Mouse (Mus musculus) left cerebral cortex, adult 18-20 months (tissue): ENCODE measurements around the gene Trim13. TPM values are rescaled to one million over a fixed set of nuclear protein-coding genes. Genes with fewer than 3 reads are reported as not detected.

Source experiments
- DNase-seq, 2 experiments: peaks; one replicate each; pipeline ENCODE4 v3.0.0; 2021 to 2022; ENCODE audit warnings: low spot score in 2 of 2, mixed read lengths in 1 of 2
- microRNA-seq, 2 experiments: library from miRNA; unstranded; fragments of <30 nt; microRNA quantifications; one replicate each; pipeline ENCODE4 v1.2.0; 2021
- total RNA-seq, 2 experiments: library from RNA; stranded (reverse); gene quantifications; 2 replicates each; pipeline ENCODE4 v1.2.3; 2021

The Trim13 gene
- total RNA-seq, 2 experiments from 2014 or later: 9.4 to 11.5 TPM

DNA sequence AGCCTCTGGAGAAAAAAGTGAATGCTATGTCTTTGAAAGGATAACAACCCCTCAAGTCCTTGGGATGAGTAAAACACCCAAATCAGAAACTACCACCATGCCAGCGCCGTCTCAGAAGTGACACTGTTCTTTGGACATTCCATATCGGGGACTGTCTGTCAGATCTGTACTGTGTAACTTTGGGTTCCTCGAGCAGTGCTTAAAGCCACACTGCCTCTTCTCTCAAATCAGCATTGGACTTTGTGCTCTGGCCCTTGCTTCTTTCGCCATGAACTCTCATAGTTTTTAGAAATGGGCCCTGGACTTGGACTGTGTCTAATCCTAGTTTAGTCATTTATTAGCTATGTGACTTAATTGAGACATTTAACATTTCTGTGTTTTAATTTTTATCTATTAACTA is 13.7 kb downstream of the Trim13 start:
- no peak for DNase-seq

DNA sequence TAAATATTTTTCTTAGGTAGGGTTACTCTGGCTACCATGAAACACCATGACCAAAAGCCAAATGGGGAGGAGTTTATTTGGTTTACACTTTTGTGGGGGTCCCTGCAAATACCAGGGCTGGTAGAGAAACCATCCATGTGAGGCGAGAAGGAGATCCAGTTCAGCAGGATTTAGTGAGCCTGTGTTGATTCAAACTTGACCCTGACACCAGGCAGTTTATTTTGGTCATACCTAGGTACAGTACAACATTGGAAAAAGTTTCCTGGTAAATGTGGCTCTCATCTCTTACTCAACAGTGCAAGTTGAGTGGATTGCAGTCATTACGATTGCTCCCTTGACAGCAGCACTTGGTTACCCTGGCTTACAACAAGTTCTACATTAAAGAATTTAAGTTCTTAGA is 15.3 kb downstream of the Trim13 start:
- DNase-seq: no peak

DNA sequence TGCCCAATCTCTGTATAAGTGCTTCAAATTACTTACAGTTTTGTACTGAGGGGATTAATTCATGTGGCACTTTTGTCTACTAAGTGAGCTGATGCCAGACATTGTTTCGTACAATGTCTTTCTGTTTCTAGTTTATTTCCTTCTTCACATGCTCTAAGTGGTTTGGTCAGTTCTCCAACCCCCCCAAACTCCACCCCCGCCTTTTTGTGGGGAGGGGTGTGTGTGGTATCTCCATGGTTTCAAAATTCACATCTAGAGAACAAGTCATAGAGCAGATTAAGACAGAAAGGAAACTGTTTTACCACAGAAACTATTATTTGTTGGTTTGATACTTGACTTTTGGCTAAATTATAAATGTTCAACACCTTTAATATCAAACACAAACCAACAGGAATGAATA is 22.3 kb downstream of the Trim13 start:
- no peak for DNase-seq

DNA sequence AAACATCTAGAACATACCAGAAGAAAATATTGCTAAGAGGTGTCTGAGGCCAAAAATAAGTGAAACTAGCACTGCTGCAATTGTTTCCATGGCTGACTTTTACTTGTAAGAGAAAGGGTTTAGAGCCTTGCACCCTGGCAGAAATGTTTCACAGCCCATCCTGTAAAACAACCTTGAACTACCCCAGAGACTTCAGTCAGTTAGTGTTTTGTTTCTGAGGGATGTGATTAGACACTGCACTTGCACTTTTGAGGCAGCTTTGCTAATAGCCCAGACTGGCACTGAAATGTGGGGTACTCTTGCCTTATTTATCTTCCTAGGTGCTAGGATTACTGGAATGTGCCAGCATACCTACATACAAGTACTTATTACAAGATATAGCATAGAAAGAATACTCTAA is 37.9 kb downstream of the Trim13 start:
- no peak for DNase-seq

DNA sequence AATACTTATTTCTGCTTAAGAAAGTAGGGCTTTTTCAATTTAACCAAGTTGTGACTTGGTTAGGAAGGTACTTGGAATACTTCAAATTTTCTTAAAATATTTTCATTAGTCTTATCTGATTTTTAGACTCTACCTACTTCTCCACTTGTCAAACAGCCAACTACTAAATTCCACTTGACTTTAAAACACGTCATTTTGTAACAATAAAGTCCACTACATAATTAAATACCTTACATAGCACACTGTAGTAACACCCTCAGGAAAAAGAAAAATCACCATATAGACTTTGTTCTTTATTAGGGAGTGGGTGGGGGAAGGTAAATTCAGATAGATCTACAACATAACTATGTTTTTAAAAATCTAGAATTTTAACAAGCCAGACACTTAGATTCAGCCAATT is 44.6 kb downstream of the Trim13 start:
- no peak for DNase-seq

DNA sequence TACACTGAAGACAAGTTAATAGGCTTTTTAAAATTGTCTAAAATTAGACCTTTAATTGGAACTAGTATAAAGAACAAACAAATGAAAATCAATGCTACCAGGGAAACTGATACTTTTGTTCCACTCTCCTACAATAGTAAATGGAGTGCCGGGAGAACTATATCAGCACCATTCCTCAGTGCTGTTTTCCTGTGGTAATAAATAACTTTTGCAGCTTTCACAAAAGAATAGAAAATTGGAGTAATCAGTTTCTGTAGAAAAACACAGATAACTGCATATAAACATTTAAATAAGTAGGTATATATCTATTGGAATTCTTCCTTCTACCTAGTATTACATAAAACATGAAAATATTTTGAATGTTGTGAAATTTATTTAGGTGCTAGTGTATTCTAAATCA is 47.5 kb downstream of the Trim13 start:
- DNase-seq: no peak

DNA sequence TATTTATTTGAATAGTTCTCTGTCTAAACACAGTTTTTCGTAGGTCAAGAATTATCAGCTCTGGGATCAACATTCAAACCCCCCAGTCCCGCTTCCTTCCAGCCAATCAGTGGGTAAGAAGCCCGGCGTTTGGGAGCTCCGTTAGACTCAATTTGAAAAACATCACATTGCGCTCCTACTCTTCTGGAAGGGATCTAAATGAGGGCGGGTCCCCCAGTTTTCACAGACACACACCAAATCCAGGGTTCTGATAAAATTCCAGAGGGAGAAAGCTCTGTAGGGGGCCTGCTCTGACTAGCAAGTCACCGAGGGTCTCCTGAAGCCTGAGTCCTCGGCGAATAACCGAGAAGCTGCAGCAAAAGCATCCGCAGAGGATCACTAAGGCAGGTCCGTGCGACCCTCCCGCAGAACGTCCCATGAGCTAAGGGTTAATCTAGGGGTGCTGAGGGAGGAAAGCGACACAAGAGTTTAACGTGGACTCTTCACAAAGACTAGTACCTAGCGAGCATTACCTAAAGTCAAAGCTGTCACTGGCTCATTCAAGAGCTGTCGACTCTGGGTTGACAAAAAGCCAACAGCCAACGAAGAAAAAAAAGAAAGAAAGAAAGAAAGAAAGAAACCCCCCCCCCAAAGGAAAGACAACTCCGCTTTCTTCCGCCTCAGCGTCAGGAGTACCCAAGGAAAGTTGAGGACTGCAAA is 49.3 kb downstream of the Trim13 start:
- peak in 1 of 2 experiments; percentile 17 for DNase-seq

DNA sequence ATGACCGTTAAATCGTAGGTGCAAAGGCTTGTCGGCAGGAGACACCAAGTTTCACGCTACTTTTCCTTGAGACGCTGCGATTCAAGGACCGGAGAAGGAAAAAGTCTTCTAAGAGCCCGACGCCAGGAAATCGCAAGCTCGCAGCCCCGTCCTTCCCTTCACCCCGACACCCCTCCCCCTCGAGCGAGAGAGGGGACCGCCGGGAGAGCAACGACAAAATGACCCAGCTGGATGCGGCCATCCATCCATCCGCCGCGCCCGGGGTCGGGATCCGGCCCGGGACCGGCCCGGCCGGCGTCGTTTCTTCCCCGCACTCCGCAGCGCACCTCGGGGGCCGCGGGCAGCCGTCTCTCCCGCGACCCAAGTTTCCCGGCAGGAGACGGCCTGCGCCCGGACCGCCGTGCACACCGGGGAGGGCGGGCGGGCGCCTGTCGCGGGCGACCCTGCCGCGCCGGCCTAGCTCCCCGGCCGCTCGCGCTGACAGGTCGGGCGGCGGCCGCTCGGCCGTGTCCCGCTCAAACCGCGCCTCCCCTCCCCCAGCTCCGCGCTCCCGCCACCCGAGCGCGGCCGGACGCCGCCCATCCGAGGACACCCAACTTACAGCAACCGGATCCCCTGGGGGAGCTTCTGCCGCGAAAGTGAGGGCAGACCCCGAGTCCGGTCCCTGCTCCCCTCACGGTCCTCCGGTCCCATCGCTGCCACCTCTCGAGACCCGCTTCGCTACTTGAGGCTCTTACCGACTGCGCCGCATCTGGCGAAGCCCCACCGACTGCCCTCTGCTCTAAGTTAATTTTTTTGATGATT is 50.0 kb downstream of the Trim13 start:
- peak; percentile 14 to 28 for DNase-seq

DNA sequence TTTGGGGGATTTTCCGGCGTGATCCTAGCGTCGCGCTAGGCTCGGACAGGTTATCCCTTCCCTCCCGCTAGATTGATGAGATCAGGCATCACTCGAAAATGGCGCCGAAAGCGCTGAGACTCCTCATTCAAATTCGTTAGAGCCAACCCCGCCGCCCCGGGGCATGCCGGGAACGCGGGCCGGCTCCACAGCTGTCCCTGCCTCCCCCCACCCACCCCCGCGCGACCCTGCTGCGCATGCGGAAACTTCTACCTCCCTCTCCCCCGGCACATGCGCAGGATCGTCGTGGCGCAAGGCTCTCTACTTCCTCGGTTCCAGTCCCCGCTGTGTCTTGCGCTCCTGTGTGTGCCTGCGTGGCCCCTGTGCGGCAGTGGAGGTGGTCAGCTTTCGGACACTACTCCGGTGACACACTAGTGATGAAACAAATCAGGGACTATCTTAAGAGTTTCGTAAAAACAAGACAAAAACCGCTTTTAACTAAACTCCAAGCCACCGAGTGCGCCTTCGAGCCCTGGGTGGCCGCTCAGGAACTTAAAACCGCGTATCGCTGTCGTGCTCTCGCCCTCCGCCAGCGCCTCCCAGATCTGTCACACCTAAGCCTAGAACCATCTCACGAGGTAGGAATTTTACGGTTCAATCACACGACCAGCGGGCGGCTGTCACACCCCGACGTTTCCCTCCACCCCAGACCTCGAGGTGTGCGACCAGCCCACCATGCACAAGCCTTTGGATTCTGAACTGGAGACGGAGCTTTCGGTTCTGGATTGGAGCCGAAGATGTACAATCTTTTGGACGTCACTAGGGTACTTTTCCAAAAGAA is 50.8 kb downstream of the Trim13 start:
- DNase-seq: peak; percentile 95 to 97

DNA sequence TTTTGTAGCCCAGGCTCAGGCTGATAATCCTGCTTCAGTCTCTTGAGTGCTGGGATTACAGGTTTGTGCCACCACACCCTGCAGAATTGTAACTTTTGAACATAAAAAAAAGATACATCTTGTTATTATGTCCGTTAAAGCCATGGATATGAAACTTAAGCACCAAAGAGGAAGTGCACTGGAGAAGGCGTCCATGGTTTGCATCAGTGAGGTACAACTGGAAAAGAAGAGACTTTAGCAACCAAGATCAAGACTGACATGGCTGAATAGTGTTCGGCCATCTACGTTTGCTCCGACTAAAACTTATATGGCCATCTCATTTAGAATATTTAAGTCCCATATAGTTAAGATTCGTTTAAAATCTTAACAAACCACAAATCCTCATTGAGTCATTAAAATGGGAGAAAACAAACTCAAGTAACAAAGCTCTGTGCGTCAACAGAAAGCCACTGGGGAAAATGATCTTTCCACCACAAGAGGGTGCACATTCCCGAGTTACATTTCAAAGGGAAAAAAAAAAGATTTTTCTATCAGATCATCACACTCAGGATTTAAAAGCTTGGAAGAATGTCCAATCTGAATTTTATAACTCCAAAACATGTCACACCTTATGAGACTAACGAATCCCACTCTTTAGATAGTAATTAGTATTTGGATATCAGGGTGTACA is 52.4 kb downstream of the Trim13 start:
- DNase-seq: peak; percentile 34 to 53

Small RNA genes within 50 kb of the gene (microRNA-seq; reads per million reads assigned to microRNA genes)
- gene Mir15a (1,159 to 1,192 reads per million in 2 experiments), gene Mir16-1 (214 to 351 reads per million in 2 experiments)

Other genes with a start within 250 kb of the Trim13 start
- 1 to 10 TPM; 3.9 to 4.4 TPM for gene Ebpl, start 237.8 kb upstream of the Trim13 start, total RNA-seq
- 10 to 100 TPM; 71.2 to 75.3 TPM for gene Kpna3, start 158.4 kb upstream of the Trim13 start, total RNA-seq
- 10 to 100 TPM; 46.8 to 51.6 TPM for gene Spryd7, start 41.4 kb upstream of the Trim13 start, total RNA-seq
- under 1 TPM; 0.74 to 0.77 TPM for gene Kcnrg, start 9.2 kb downstream of the Trim13 start, total RNA-seq